Mouse (Mus musculus) gastrocnemius, postnatal 25 days (tissue): Measurements from ENCODE around the gene Gm20388. TPM values are rescaled to one million over a fixed set of nuclear protein-coding genes. Genes with fewer than 3 reads are reported as not detected.
"Not testable (repeated sequence)": the region's sequence is repeated elsewhere in the genome, so short reads cannot be mapped to it uniquely, and the experiment has no call there.

ENCODE experiments used
- DNase-seq: peaks from one replicate; pipeline ENCODE4 v3.0.0; 2022
- total RNA-seq, 2 experiments: library from RNA; stranded (reverse); gene quantifications; 1 replicate in 1 of 2; 2 replicates in 1 of 2; pipeline ENCODE4 v1.2.3; 2021

Gm20388 gene
- total RNA-seq, 2 experiments from 2014 or later = 6.7 TPM; not detected in 1

GRCm38 (mm10) chr8:120642031-120642662, 731.5 kb downstream of the Gm20388 start:
- DNase-seq = peak; percentile 33

DNA sequence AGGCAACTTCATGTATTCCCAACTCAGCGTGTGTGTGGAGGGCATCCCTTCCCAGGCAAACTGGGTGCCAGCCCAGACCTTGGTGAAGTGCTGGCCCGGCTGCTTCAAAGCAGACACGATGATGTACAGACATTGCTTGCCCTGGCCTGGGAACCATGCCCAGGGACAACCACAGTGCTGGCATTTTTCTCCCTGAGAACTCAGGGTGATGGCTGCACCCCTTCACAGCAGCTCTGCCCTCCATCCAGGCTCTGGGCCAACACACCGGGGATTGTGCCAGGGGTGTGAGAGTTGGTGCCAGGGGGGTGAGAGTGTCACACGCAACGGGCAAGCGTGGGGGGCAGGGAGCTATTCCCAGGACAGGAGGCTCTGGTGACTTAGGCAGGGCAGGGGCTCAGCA, 734.0 kb downstream of the Gm20388 start:
- DNase-seq = peak; percentile 38

GRCm38 (mm10) chr8:120647532-120647931, 736.9 kb downstream of the Gm20388 start, which contains the start of gene 1190005I06Rik:
Gene 1190005I06Rik (minus strand): TSS chr8:120647632.
- DNase-seq = no peak

GRCm38 (mm10) chr8:120656322-120657052, 745.8 kb downstream of the Gm20388 start:
- DNase-seq = no peak

DNA sequence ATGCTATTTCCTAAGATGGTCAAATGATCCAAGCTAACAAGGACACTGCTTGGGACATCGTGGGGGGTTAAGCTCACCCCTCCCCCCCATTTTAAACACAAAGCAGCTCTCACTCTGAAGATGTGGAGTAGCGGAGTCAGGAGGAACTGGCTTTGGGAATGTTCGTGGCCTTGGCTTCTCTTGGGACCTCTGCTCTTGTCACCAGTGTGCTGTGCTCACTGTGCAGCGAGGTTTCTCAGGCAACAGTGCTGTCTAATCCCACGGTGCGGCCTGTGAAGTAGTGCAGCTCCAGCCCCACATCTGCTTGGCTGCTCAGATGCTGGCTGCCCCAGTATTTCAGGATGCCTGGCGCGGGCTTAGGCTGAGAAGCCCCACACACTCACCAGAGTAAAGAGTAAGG, 746.8 kb downstream of the Gm20388 start:
- no peak for DNase-seq

DNA sequence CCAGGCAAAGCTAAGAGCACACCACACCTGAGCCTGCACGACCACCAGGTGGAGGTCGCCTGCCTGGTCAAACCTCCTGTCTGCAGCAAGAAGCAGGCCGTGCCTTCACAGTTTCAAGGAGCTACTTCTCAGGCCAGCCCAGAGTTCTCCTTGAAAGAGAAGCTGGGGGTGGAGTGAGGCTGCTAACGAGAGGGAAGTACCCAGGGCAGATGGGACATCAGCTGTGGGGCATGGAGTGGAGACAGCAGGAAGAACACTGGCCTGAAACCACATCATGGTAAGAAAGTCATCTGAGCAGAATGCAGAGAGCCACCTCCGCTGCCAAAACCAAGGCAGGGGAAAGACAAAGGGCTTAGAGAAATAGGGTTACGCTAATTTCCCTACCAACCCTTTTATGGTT, 753.9 kb downstream of the Gm20388 start:
- no peak for DNase-seq

- DNase-seq = no peak
These were observed 755.2 kb downstream of the Gm20388 start for GRCm38 (mm10) chr8:120665726-120666455.

DNA sequence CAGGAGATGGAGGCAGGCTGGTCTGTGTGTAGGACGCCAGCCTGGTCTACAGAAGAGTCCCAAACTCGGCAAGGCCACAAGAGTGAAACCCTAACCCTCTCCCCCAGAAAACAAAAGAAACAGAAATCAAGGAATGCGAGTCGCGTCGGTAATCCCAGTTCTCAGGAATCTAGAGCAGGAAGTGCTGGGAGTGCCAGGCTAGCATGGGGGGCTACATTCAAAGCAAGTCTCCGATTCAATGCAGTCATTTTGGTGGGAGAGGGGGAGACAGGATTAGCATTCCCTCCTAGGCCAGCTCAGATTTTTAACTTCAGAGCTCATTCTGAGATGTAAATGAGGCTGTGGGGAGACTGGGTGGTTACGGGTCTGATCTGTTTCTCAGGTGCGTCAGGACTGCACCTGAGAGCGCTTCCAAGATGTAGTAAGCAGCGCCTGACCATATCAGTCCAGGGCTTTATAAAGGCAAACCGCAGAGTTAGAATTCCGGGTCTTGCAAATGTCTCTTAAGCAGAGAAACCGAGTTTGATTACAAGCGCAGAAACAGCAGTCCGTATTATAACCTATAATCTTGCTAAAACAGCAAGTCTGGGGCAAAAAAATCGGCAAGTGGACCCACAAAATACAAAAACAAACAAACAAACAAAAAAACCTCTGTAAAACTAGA, 756.3 kb downstream of the Gm20388 start:
- no peak for DNase-seq

- peak; percentile 94 for DNase-seq
These were observed 757.1 kb downstream of the Gm20388 start, which contains the start of the genes Gm27021 and Cox4i1 for GRCm38 (mm10) chr8:120667561-120668373. Gene Gm27021 (minus strand): TSS chr8:120668079. Gene Cox4i1 (plus strand): TSS chr8:120668222.

- no peak for DNase-seq
These were observed 757.8 kb downstream of the Gm20388 start, which contains the start of gene Emc8 for GRCm38 (mm10) chr8:120668374-120668905. Gene Emc8 (minus strand): TSS chr8:120668573.

DNA sequence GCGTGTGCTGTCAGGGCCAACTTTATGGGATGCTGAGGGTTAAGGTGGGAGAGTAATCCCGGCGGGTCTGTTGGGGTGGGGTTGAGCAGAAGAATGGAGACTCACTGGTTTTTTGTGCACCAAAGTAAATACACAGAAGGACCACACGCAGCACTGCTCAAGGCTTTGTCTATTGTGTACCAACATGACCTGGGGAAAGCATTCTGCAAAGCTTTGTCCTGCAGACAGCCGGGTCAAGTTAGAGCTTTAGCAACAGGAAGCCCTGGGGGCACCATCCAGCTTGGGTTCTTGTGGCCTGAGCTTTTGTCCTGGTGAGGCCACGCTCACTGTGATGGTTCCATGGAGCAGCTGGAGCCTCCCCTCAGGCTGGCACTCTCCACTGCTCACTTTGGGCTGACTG, 761.1 kb downstream of the Gm20388 start:
- DNase-seq = no peak

DNA sequence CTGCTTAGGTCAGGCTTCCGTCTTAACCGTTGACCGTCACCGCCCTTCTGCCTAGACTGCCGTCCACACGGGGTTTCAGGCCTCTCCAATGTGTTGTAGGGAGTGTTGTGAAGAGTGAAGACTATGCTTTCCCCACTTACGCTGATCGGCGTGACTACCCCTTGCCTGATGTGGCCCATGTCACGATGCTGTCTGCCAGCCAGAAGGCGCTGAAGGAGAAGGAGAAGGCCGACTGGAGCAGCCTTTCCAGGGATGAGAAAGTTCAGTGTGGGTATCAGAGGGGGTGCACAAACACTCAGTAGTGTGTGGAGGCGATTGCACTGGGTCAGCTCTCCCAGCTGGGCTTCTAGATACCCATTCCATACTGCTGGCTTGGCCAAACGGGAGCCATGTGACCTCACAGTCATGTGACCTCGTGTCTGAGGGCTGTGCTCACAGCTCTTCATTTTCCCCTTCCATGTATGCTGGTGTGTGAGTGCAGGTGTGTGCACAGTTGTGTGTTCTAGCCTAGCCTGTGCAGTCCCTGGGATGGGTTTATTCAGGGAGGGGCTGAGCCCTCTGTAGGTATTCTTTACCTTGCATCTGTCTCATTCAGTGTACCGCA, 762.1 kb downstream of the Gm20388 start:
- no peak for DNase-seq

DNA sequence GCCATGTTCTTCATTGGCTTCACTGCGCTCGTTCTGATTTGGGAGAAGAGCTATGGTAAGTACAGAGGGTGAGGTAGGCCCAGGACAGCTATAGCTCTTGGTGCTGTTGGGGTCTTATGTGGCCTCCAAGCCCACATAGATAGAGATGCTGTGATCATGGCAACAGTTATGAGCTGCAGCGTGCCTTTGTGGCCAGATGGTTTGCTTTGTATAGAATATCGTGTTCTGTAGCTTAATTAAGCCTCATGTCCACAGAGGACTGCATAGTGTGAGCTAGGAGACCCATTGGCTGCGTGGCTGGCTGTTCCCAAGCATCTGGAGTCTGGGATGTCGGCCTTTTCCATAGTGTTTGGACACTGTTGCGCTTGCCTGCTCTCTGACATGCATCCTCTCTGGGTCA, 762.7 kb downstream of the Gm20388 start:
- no peak for DNase-seq

DNA sequence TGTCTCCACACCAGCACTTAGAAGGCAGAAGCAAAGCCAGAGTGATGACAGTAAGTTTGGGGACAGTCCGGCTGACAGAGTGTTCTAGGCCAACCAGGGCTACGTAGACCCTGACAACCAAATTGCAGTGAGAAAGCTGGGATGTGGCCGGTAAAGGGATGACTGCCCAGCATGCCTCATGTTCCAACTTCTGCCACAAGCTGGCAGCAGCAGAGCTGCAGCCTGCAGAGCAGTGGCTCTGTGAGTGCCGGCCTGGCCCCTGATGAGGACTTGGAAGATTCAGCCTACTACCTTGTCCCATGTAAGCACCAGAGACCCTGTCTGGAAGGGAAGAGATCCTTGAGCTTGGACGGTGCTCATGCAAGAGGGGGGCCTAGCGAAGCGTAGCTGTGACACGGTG, 765.1 kb downstream of the Gm20388 start:
- DNase-seq = no peak

GRCm38 (mm10) chr8:120678447-120678846, 767.8 kb downstream of the Gm20388 start:
- peak; percentile 70 for DNase-seq

DNA sequence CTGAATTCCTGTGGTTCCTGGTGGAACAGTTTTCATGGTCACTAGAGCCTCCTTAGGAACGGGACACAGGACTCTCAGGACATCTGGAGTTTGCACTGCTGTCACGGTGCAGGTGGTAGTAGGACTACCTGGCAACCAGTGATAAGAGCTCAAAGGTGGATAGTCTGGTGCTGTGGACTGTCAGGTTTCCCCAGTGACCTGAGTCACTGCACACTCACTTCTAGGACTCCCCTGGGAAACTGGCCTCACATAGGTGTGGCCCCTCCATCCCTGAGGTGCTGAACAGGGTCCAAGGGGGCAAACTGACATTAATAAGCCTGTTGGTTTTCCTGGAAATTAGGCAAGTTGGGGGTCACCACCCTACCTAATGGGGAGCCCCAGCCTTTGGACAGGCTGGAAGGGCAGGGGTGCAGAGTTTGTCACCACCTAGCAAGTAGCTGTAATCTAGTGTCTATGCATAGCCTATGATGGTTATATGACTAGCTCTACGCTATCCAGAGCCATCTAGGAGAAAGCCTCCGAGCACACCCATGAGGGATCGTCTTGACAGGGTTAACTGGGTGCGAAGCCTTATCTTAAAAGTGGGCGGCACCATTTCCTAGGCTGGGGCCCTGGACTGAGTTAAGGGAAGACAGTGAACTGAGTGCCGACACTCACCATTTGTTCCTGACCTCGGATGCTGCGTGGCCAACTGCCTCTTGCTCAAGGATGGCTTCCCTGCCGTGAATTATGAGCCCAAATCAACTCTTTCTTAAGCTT, 769.2 kb downstream of the Gm20388 start:
- no peak for DNase-seq

GRCm38 (mm10) chr8:120680405-120680804, 769.8 kb downstream of the Gm20388 start:
- DNase-seq = not testable (repeated sequence)

DNA sequence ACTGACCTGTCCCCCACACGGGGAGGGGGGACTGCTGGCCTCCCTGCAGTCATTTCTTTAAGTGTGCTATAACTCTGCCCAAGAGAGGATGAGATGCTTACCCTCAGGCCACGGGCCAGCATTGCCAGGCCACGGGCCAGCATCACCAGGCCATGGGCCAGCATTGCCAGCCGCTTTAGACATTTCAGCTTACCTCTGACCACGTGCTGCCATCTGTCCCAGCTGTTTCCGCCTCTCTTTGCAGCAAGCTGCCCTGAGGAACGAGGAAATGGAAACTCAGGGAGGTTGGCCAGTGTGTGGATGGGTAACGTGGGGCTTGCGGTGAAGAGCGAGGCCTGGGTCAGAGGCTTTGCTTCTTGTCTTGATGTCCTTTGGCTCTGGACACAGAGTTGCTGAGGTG, 770.5 kb downstream of the Gm20388 start:
- peak; percentile 42 for DNase-seq

- peak; percentile 60 for DNase-seq
These were observed 773.0 kb downstream of the Gm20388 start for GRCm38 (mm10) chr8:120683602-120684001.

GRCm38 (mm10) chr8:120684082-120684481, 773.4 kb downstream of the Gm20388 start:
- no peak for DNase-seq
